Mouse (Mus musculus) midbrain, embryonic 16.5 days (tissue): Measurements from ENCODE around the gene Dolk. TPM values are rescaled to one million over a fixed set of nuclear protein-coding genes. Genes with fewer than 3 reads are reported as not detected.

Experiments used
- ATAC-seq: fragments of 200-750 bp; cut with Nextera tagmentation; 2 replicates; pipeline ENCODE4 v1.8.0; 2017; ENCODE audit warnings: moderate TSS enrichment
- H3K27ac ChIP-seq: fragments of 300-500 bp; sonication (generic); 2 replicates; pipeline ENCODE4 v1.5.1; 2014; ENCODE audit warnings: mild to moderate bottlenecking, low read length, mixed read lengths
- H3K27me3 ChIP-seq: fragments of 300-500 bp; sonication (generic); 2 replicates; pipeline ENCODE4 v1.6.1; 2014; ENCODE audit warnings: low read depth, low read length, mixed read lengths; ENCODE audit not compliant: control insufficient read depth, insufficient read depth
- H3K36me3 ChIP-seq: fragments of 300-500 bp; sonication (generic); 2 replicates; pipeline ENCODE4 v1.6.1; 2014; ENCODE audit warnings: mild to moderate bottlenecking, low read length, moderate library complexity, mixed read lengths; ENCODE audit not compliant: control insufficient read depth, insufficient read depth
- H3K4me1 ChIP-seq: fragments of 300-500 bp; sonication (generic); 2 replicates; pipeline ENCODE4 v1.6.1; 2014; ENCODE audit warnings: mild to moderate bottlenecking, low read length, mixed read lengths; ENCODE audit not compliant: control insufficient read depth, insufficient read depth
- H3K4me2 ChIP-seq: fragments of 300-500 bp; sonication (generic); 2 replicates; pipeline ENCODE4 v1.6.1; 2014; ENCODE audit warnings: mild to moderate bottlenecking, low read length, mixed read lengths
- H3K4me3 ChIP-seq: fragments of 300-500 bp; sonication (generic); 2 replicates; pipeline ENCODE4 v1.5.1; 2014; ENCODE audit warnings: low read depth, mild to moderate bottlenecking, low read length, moderate library complexity, mixed read lengths
- H3K9ac ChIP-seq: fragments of 300-500 bp; sonication (generic); 2 replicates; pipeline ENCODE4 v1.6.1; 2014; ENCODE audit warnings: low read depth, low read length, mixed read lengths
- H3K9me3 ChIP-seq: fragments of 300-500 bp; sonication (generic); replicated peaks from 2 replicates; pipeline ENCODE4 v1.6.1; 2014; ENCODE audit warnings: mild to moderate bottlenecking, low read length, mixed read lengths; ENCODE audit not compliant: control insufficient read depth, poor library complexity, severe bottlenecking
- WGBS: fragments of 180-500 bp; shearing (Covaris S2); extraction: QIAGEN DNeasy Blood & Tissue Kit; methylation state at CpG from one replicate; pipeline ENCODE4 v1.1.7; 2014; 5-methylcytosine and 5-hydroxymethylcytosine counted together
- polyA plus RNA-seq: library from polyadenylated mRNA; unstranded; fragments of >200 nt; fragmentation: Nextera tagmentation; extraction: Ambion mirVana; gene quantifications from 2 replicates; pipeline ENCODE4 v1.2.1, GENCODE M21; 2015

Gene Dolk
- polyA plus RNA-seq, 1 experiment from 2014 or later, result 40.9 TPM

DNA sequence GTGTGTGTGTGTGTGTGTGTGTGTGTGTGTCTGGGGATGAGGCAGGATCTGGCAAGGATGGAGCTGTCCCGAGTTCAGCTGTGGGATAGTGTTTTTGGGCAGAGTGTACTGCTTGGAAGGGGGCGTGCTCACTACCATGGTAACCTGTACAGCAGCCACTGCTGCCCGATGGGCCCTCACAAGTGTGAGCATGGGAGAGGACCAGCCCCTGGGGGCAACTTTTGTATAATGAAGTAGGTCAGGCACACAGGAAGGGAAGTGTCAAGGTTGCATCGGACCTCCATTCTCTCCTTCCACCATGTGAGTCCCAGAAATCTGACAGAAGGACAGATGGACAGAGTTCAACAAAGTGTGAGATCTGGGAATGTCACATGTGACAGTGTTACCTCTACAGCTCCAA lies 38.5 kb downstream of the Dolk start:
- Histone ChIP-seq H3K27ac (no peak overlapping the region), H3K9me3 (no peaks in the 10 kb centered on the region), H3K4me3 (no peak overlapping the region), H3K9ac (no peak overlapping the region), H3K4me2 (no peak overlapping the region), H3K4me1 (no peaks in the 10 kb centered on the region), H3K27me3 (no peaks in the 10 kb centered on the region), H3K36me3 (peaks cover 12% of the 10 kb centered on the region)
- 63% methylated on average over 4 of the region's 4 CpGs for WGBS
- no peak for ATAC-seq

DNA sequence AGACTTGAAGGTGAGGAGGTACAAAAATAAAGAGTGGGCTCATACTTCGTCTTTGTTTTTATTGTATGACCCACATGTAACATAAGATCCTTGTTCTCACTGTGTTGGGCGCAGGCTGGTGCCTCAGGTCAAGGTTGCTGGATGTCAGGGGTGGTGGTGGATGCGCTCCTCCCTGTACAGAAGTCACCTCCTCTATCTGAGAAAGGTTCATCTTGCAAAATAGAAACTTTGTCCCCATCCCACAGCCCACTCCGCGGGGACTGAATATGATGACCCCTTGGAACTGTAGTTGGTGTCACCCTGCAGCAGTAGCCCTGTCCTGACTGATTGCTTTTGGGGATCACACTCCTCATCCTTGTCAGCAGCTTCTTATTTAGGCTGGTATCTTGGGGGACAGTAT lies 39.1 kb downstream of the Dolk start:
- H3K36me3 ChIP-seq, result peaks cover 12% of the 10 kb centered on the region
- H3K4me3 ChIP-seq, result no peak overlapping the region
- H3K27ac ChIP-seq, result no peak overlapping the region
- no peaks in the 10 kb centered on the region for H3K27me3 ChIP-seq
- no peak overlapping the region for H3K4me2 ChIP-seq
- no peaks in the 10 kb centered on the region for H3K9me3 ChIP-seq
- ATAC-seq, result no peak
- H3K4me1 ChIP-seq, result no peaks in the 10 kb centered on the region
- 92% methylated on average over 5 of the region's 5 CpGs for WGBS
- no peak overlapping the region for H3K9ac ChIP-seq

DNA sequence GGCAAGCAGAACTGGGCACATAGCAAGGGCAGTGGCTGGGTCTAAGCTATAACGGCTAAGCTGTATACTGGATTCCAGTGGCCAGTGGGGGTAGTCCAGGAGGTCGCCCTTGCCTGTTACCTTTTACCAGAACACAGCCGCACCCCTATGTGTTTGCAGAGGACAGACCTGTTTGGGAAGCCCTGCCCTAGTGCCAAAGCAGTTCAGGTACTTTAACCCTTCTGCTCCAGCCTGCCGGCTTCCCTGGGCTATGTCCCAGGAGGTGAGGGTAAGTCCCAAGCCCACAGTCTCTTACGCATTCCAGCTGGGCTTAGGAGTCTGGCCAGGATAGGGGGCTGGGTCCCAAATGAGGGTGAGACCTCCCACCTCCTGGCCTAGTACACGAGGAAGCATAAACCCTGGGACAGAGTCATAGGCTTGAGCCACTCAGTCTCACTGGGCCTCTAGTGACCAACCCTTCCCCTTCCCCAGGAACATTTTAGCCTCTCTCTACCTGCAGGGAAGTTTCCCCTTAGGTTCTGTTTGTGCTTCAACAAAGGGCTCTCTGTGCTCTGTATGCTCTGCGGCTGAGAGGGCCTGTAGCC lies 41.4 kb downstream of the Dolk start:
- Histone ChIP-seq H3K4me1 (no peaks in the 10 kb centered on the region), H3K4me2 (no peak overlapping the region), H3K27ac (no peak overlapping the region), H3K36me3 (peaks cover 12% of the 10 kb centered on the region), H3K27me3 (no peaks in the 10 kb centered on the region), H3K9me3 (no peaks in the 10 kb centered on the region), H3K4me3 (no peak overlapping the region), H3K9ac (no peak overlapping the region)
- no peak for ATAC-seq
- WGBS, result 81% methylated on average over 7 of the region's 7 CpGs

DNA sequence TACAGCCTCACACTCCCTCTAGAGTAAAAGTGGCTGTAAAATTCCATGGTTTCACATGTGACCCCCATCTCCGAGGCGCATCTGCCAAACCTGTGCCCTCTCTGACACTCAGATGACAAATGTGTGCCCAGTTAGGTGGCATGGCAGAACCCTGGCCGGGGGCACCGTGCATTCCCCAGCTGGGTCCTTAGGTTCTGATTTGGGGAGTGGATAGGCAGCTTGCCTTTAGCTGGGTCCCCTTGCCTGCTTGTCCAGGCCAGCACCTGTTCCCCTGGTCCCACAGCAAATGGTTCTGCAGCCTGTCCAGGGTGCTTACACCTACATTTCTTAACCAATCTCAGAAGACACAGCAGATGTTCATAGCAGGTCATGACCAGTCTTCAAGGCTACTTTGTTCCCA lies 42.7 kb downstream of the Dolk start:
- no peak for ATAC-seq
- Histone ChIP-seq H3K9me3 (no peaks in the 10 kb centered on the region), H3K36me3 (peaks cover 7% of the 10 kb centered on the region), H3K4me2 (no peak overlapping the region), H3K4me1 (peaks cover 12% of the 10 kb centered on the region), H3K27me3 (no peaks in the 10 kb centered on the region), H3K9ac (no peak overlapping the region), H3K4me3 (no peak overlapping the region), H3K27ac (no peak overlapping the region)
- 92% methylated on average over 4 of the region's 4 CpGs for WGBS

- ATAC-seq, result no peak
- Histone ChIP-seq H3K36me3 (peaks cover 7% of the 10 kb centered on the region), H3K4me1 (peaks cover 13% of the 10 kb centered on the region), H3K4me2 (no peak overlapping the region), H3K9me3 (no peaks in the 10 kb centered on the region), H3K27ac (no peak overlapping the region), H3K27me3 (no peaks in the 10 kb centered on the region), H3K4me3 (no peak overlapping the region), H3K9ac (no peak overlapping the region)
- 43% methylated on average over 4 of the region's 4 CpGs for WGBS
Measured at GRCm38 (mm10) chr2:30242509-30242908, 43.6 kb downstream of the Dolk start.

DNA sequence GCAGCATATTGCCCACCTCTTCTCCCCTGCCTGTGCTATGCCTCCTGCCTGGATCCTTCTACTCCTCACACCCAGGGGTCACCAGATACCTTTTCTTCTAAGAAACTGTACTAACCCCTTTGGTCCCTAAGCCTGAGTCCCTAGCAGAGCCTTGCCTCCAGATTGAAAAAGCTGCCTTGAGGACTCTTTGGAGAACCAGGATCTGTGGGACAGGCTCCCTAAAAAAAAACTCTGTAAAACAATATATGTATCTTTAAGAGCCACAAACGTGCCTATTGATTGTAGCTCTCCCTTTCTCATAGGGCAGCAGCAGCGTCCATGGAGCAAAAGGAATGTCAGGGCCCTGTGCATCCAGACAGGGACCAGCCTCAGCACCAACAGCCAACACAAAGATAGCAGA lies 45.9 kb downstream of the Dolk start, which contains the start of gene Gm28035:
Gene Gm28035 (plus strand): TSS at position 301 of the 400 bp plus-strand sequence.
- peaks cover 20% of the 10 kb centered on the region for H3K4me1 ChIP-seq
- no peak within 1 kb of the TSS for H3K27ac ChIP-seq
- no peak within 1 kb of the TSS for H3K4me3 ChIP-seq
- H3K4me2 ChIP-seq, result peak within 1 kb of the TSS; percentile 95; the same call in 1 of the 2 replicates
- H3K27me3 ChIP-seq, result no peaks in the 10 kb centered on the region
- 86% methylated on average over 2 of the region's 2 CpGs for WGBS
- H3K36me3 ChIP-seq, result peaks cover 7% of the 10 kb centered on the region
- H3K9me3 ChIP-seq, result no peaks in the 10 kb centered on the region
- no peak for ATAC-seq
- 0 out of 2 replicates have a peak within 1 kb of the TSS, but pooled peaks have one; percentile 87 for H3K9ac ChIP-seq

DNA sequence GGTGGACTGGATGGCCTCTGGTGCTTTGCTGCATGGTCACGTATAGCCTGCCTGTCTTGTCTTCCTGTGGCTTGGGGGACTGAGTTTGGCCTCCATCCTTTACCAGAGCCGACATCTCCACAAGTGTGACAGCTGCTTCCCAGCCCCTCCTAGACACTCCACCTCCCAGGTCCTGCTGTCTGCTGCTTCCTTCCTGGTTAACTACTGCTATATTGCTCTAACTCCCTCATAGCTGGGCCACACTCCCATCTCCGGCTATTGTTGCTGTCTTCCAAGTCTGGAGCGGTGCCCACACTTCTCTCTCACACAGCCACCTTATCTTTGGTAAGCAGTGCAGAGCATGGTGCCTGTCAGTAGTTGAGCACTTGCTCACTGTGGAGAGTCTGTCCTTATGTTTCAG lies 46.4 kb downstream of the Dolk start:
- H3K9ac ChIP-seq, result 0 out of 2 replicates have a peak overlapping the region, but pooled peaks have one; percentile 87
- no peak overlapping the region for H3K27ac ChIP-seq
- H3K27me3 ChIP-seq, result no peaks in the 10 kb centered on the region
- no peak overlapping the region for H3K4me3 ChIP-seq
- H3K4me1 ChIP-seq, result peaks cover 20% of the 10 kb centered on the region
- 82% methylated on average over 4 of the region's 4 CpGs for WGBS
- no peaks in the 10 kb centered on the region for H3K9me3 ChIP-seq
- no peak for ATAC-seq
- H3K36me3 ChIP-seq, result peaks cover 7% of the 10 kb centered on the region
- H3K4me2 ChIP-seq, result no peak overlapping the region; the same call in 1 of the 2 replicates

DNA sequence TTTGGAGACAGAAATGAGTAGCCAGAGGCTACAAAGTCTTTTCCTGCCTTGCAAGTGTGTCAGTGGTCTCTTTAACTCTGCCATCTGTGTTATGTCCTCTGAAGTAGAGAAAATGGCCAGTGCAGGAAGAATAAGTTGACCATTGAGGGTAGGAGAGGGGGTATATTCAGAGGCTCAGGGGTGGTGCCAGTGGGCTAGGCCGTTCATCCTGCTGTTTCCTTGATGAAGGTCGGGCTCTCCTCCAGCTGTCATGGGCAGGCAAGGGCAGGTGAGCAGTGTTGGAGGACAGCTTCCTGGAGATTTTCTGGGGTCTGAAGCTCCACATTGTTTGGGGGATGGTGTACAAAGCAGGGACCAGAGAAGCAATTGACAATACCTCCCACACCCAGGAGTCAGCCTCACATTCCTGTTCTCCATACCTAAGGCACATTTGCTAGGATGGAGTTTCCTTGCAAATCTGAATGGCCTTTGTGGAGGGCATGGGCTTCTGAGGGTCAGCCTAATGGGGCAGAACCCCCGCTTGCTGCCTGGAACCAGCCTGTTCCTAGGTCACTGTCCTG lies 47.1 kb downstream of the Dolk start:
- Histone ChIP-seq H3K4me3 (peak overlapping the region; percentile 60), H3K4me2 (peak overlapping the region; percentile 95), H3K4me1 (peaks cover 20% of the 10 kb centered on the region), H3K9me3 (no peaks in the 10 kb centered on the region), H3K27me3 (no peaks in the 10 kb centered on the region), H3K27ac (no peak overlapping the region), H3K36me3 (peaks cover 7% of the 10 kb centered on the region; the same call in 1 of the 2 replicates), H3K9ac (peak overlapping the region; percentile 87)
- WGBS, result 78% methylated on average over 3 of the region's 3 CpGs
- ATAC-seq, result no peak

GRCm38 (mm10) chr2:30237881-30238280 lies 48.3 kb downstream of the Dolk start:
- H3K4me2 ChIP-seq, result peak overlapping the region; percentile 95
- H3K36me3 ChIP-seq, result 0 out of 2 replicates have a peak, but pooled peaks cover 2% of the 10 kb centered on the region
- peaks cover 20% of the 10 kb centered on the region for H3K4me1 ChIP-seq
- H3K4me3 ChIP-seq, result peak overlapping the region; percentile 60
- H3K27me3 ChIP-seq, result no peaks in the 10 kb centered on the region
- peak; percentile 89 for ATAC-seq
- 0% methylated on average over 38 of the region's 42 CpGs for WGBS
- peak overlapping the region; percentile 89 for H3K27ac ChIP-seq
- peak overlapping the region; percentile 87 for H3K9ac ChIP-seq
- H3K9me3 ChIP-seq, result no peaks in the 10 kb centered on the region
